Mouse (Mus musculus): ENCODE data around the gene Ctcf. TPM values are rescaled to one million over a fixed set of nuclear protein-coding genes. Genes with fewer than 3 reads are reported as not detected.
"Not testable (repeated sequence)": the region's sequence is repeated elsewhere in the genome, so short reads cannot be mapped to it uniquely, and the experiment has no call there.

Ctcf gene
- 116 and 202 TPM in 2 replicates for total RNA-seq (2017)

- ATAC-seq (replicated peaks in 1 of 2; ENCODE audit: insufficient read depth in 1 of 2, low FRiP score in 2 of 2, low TSS enrichment in 1 of 2, low read depth in 1 of 2, poor library complexity in 2 of 2, severe bottlenecking in 2 of 2) = peak; percentile 50 to 60
Measured at GRCm38 (mm10) chr8:105636018-105636962, at the start of gene Ctcf. TSS of gene Ctcf (plus strand) at chr8:105636568.

- no peak for ATAC-seq (replicated peaks in 1 of 2; ENCODE audit: insufficient read depth in 1 of 2, low FRiP score in 2 of 2, low TSS enrichment in 1 of 2, low read depth in 1 of 2, poor library complexity in 2 of 2, severe bottlenecking in 2 of 2)
Measured at GRCm38 (mm10) chr8:105592431-105592830, 43.9 kb upstream of the Ctcf start.

- ATAC-seq (replicated peaks in 1 of 2; ENCODE audit: insufficient read depth in 1 of 2, low FRiP score in 2 of 2, low TSS enrichment in 1 of 2, low read depth in 1 of 2, poor library complexity in 2 of 2, severe bottlenecking in 2 of 2) = no peak
Measured at GRCm38 (mm10) chr8:105593859-105594258, 42.5 kb upstream of the Ctcf start.

GRCm38 (mm10) chr8:105594451-105595242 is 41.7 kb upstream of the Ctcf start:
- ATAC-seq (replicated peaks in 1 of 2; ENCODE audit: insufficient read depth in 1 of 2, low FRiP score in 2 of 2, low TSS enrichment in 1 of 2, low read depth in 1 of 2, poor library complexity in 2 of 2, severe bottlenecking in 2 of 2) = no peak

GRCm38 (mm10) chr8:105596362-105597034 is 39.9 kb upstream of the Ctcf start:
- peak; percentile 92 to 96 for ATAC-seq (replicated peaks in 1 of 2; ENCODE audit: insufficient read depth in 1 of 2, low FRiP score in 2 of 2, low TSS enrichment in 1 of 2, low read depth in 1 of 2, poor library complexity in 2 of 2, severe bottlenecking in 2 of 2)

- no peak for ATAC-seq (replicated peaks in 1 of 2; ENCODE audit: insufficient read depth in 1 of 2, low FRiP score in 2 of 2, low TSS enrichment in 1 of 2, low read depth in 1 of 2, poor library complexity in 2 of 2, severe bottlenecking in 2 of 2)
Measured at GRCm38 (mm10) chr8:105598777-105599176, 37.6 kb upstream of the Ctcf start.

GRCm38 (mm10) chr8:105601301-105601700 is 35.1 kb upstream of the Ctcf start:
- ATAC-seq (replicated peaks in 1 of 2; ENCODE audit: insufficient read depth in 1 of 2, low FRiP score in 2 of 2, low TSS enrichment in 1 of 2, low read depth in 1 of 2, poor library complexity in 2 of 2, severe bottlenecking in 2 of 2) = no peak

GRCm38 (mm10) chr8:105602540-105602939 is 33.8 kb upstream of the Ctcf start:
- not testable (repeated sequence) for ATAC-seq (replicated peaks in 1 of 2; ENCODE audit: insufficient read depth in 1 of 2, low FRiP score in 2 of 2, low TSS enrichment in 1 of 2, low read depth in 1 of 2, poor library complexity in 2 of 2, severe bottlenecking in 2 of 2)

GRCm38 (mm10) chr8:105604804-105605381 is 31.5 kb upstream of the Ctcf start, which contains the start of gene Ripor1:
TSS of gene Ripor1 (plus strand) at chr8:105605255.
- ATAC-seq (replicated peaks in 1 of 2; ENCODE audit: insufficient read depth in 1 of 2, low FRiP score in 2 of 2, low TSS enrichment in 1 of 2, low read depth in 1 of 2, poor library complexity in 2 of 2, severe bottlenecking in 2 of 2) = peak; percentile 67 to 71

- no peak for ATAC-seq (replicated peaks in 1 of 2; ENCODE audit: insufficient read depth in 1 of 2, low FRiP score in 2 of 2, low TSS enrichment in 1 of 2, low read depth in 1 of 2, poor library complexity in 2 of 2, severe bottlenecking in 2 of 2)
Measured at GRCm38 (mm10) chr8:105605491-105606188, 30.7 kb upstream of the Ctcf start.

- peak; percentile 30 to 34; a peak in 3 of 4 replicates for ATAC-seq (replicated peaks in 1 of 2; ENCODE audit: insufficient read depth in 1 of 2, low FRiP score in 2 of 2, low TSS enrichment in 1 of 2, low read depth in 1 of 2, poor library complexity in 2 of 2, severe bottlenecking in 2 of 2)
Measured at GRCm38 (mm10) chr8:105606189-105607023, 30.0 kb upstream of the Ctcf start.

- ATAC-seq (replicated peaks in 1 of 2; ENCODE audit: insufficient read depth in 1 of 2, low FRiP score in 2 of 2, low TSS enrichment in 1 of 2, low read depth in 1 of 2, poor library complexity in 2 of 2, severe bottlenecking in 2 of 2) = no peak
Measured at GRCm38 (mm10) chr8:105607062-105607461, 29.3 kb upstream of the Ctcf start.

GRCm38 (mm10) chr8:105607684-105608083 is 28.7 kb upstream of the Ctcf start:
- ATAC-seq (replicated peaks in 1 of 2; ENCODE audit: insufficient read depth in 1 of 2, low FRiP score in 2 of 2, low TSS enrichment in 1 of 2, low read depth in 1 of 2, poor library complexity in 2 of 2, severe bottlenecking in 2 of 2) = no peak

- peak; percentile 17 to 23 for ATAC-seq (replicated peaks in 1 of 2; ENCODE audit: insufficient read depth in 1 of 2, low FRiP score in 2 of 2, low TSS enrichment in 1 of 2, low read depth in 1 of 2, poor library complexity in 2 of 2, severe bottlenecking in 2 of 2)
Measured at GRCm38 (mm10) chr8:105609355-105609754, 27.0 kb upstream of the Ctcf start.

GRCm38 (mm10) chr8:105609771-105610170 is 26.6 kb upstream of the Ctcf start:
- no peak for ATAC-seq (replicated peaks in 1 of 2; ENCODE audit: insufficient read depth in 1 of 2, low FRiP score in 2 of 2, low TSS enrichment in 1 of 2, low read depth in 1 of 2, poor library complexity in 2 of 2, severe bottlenecking in 2 of 2)

- no peak for ATAC-seq (replicated peaks in 1 of 2; ENCODE audit: insufficient read depth in 1 of 2, low FRiP score in 2 of 2, low TSS enrichment in 1 of 2, low read depth in 1 of 2, poor library complexity in 2 of 2, severe bottlenecking in 2 of 2)
Measured at GRCm38 (mm10) chr8:105611836-105612235, 24.5 kb upstream of the Ctcf start.

All from hematopoietic stem cell, adult 5-6 weeks (primary cell).